Mouse (Mus musculus): ENCODE results near the gene Stard13.

DNA sequence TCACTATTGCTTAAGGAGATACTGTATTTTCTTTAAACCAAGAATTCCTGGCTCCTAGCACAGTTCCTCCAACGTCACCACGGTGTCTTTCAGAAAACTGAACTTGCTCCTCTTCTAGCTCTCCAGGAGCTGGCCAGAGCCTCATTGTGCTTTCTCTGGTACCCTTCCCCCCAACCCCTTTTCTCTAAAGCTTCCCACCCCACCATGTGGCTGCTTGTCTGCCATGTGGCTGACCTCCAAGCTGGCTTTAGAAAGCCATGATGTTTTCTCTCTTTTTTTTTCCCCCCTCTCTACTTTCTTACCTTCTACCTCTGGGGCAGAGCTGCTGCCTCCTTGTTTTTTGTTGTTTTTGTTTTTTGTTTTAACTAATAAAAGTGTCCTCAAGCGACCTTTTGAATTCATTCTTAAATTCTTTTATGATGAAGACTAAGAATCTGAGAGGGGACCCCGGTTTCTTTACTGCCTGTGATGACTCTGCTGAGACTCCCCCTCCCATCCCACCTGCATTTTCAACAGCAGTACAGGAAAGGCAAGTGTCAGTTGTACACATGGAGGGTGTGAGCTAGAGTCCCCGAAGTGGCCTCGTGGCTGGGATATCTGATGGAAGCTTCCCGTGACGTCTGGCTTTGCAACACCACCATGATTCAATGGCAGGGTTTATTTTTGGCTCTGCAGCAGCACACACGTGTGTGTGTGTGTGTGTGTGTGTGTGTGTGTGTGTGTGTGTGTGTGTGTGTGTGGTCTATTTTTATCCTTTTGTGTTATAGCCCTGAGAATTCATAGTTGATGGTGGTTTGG is 198.7 kb downstream of the Stard13 start:
- no peak for TF ChIP-seq POLR2A (IDR thresholded peaks at IDR 0.05; ENCODE audit: low read depth, low read length)
- TF ChIP-seq CTCF (IDR thresholded peaks at IDR 0.05; ENCODE audit: extremely low read depth, insufficient read length, insufficient replicate concordance, low read depth, low read length): no peak
